Mouse (Mus musculus) erythroblast, embryonic 14.5 days (primary cell): ENCODE measurements around the gene Slc12a8. TPM values are rescaled to one million over a fixed set of nuclear protein-coding genes. Genes with fewer than 3 reads are reported as not detected.
"Not testable (repeated sequence)": the region's sequence is repeated elsewhere in the genome, so short reads cannot be mapped to it uniquely, and the experiment has no call there.

Source experiments
- H3K27me3 ChIP-seq: 2 replicates; pipeline ENCODE4 v1.6.1; 2012; ENCODE audit warnings: inconsistent platforms; ENCODE audit not compliant: control insufficient read depth
- H3K36me3 ChIP-seq: 2 replicates; pipeline ENCODE4 v1.6.1; 2012; ENCODE audit warnings: mild to moderate bottlenecking, inconsistent platforms; ENCODE audit not compliant: control insufficient read depth
- H3K4me1 ChIP-seq: 2 replicates; pipeline ENCODE4 v1.6.1; 2012; ENCODE audit warnings: inconsistent platforms; ENCODE audit not compliant: control insufficient read depth
- H3K4me3 ChIP-seq: replicated peaks from 2 replicates; pipeline ENCODE3; 2012; ENCODE audit warnings: moderate library complexity, mild to moderate bottlenecking, inconsistent platforms
- H3K9me3 ChIP-seq: 2 replicates; pipeline ENCODE4 v1.6.1; 2012; ENCODE audit warnings: low read length, inconsistent platforms, mixed read lengths; ENCODE audit not compliant: control insufficient read depth
- GATA1 ChIP-seq: IDR thresholded peaks from 2 replicates; pipeline ENCODE4 v1.6.1; 2012; ENCODE audit warnings: low read length, inconsistent platforms, mixed read lengths
- TAL1 ChIP-seq: IDR thresholded peaks from 3 replicates; pipeline ENCODE4 v1.6.1; 2012; ENCODE audit warnings: low read length, inconsistent platforms, mixed read lengths
- polyA plus RNA-seq: library from polyadenylated mRNA; stranded (reverse); fragments of >175 nt; gene quantifications from 2 replicates; pipeline ENCODE4 v1.2.3, GENCODE M21; 2012

Slc12a8 gene
- not detected in 2 replicates for polyA plus RNA-seq

- TF ChIP-seq GATA1 (no peak), TAL1 (no peak)
- H3K4me1 ChIP-seq = no peaks in the 10 kb centered on the region; the same call in 1 of the 2 replicates
- no peaks in the 10 kb centered on the region for H3K36me3 ChIP-seq
- peaks cover 18% of the 10 kb centered on the region for H3K27me3 ChIP-seq
- no peak within 1 kb of the TSS for H3K4me3 ChIP-seq
- H3K9me3 ChIP-seq = no peaks in the 10 kb centered on the region
Measured at GRCm38 (mm10) chr16:33516807-33517565, at the start of gene Slc12a8. Slc12a8 (plus strand) TSS chr16:33517328.

DNA sequence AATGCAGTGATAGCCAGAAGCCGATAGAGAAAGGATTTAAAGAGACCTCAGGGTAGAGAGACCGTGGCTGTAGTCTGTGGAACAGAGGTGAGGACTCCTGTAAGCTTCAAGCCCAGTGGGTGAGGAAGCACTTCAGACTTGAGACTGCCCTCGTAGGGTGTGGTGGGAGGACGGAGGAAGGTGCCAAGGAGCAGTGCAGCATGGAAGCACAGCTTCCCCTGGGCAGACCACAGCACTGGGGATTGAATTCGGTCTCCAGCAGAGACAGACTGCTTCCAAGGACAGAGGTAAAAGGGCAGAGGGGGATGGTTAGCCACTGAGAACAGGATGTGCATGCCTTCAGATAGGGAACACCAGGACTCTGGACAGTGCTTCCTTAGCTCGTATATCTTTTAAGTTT is 49.7 kb upstream of the Slc12a8 start:
- Histone ChIP-seq H3K4me1 (no peaks in the 10 kb centered on the region), H3K4me3 (no peak overlapping the region), H3K36me3 (peaks cover 24% of the 10 kb centered on the region), H3K9me3 (no peaks in the 10 kb centered on the region), H3K27me3 (no peaks in the 10 kb centered on the region)
- TF ChIP-seq GATA1 (no peak), TAL1 (no peak)

- TF ChIP-seq GATA1 = no peak
- no peak for TF ChIP-seq TAL1
- H3K4me1 ChIP-seq = no peaks in the 10 kb centered on the region
- no peaks in the 10 kb centered on the region for H3K27me3 ChIP-seq
- H3K36me3 ChIP-seq = peaks cover 29% of the 10 kb centered on the region
- H3K9me3 ChIP-seq = no peaks in the 10 kb centered on the region
- H3K4me3 ChIP-seq = no peak overlapping the region
Measured at GRCm38 (mm10) chr16:33469973-33470372, 47.2 kb upstream of the Slc12a8 start.

- Histone ChIP-seq H3K4me1 (no peaks in the 10 kb centered on the region), H3K9me3 (no peaks in the 10 kb centered on the region), H3K4me3 (no peak overlapping the region), H3K27me3 (no peaks in the 10 kb centered on the region), H3K36me3 (peaks cover 29% of the 10 kb centered on the region)
- TF ChIP-seq GATA1 (no peak), TAL1 (no peak)
Measured at GRCm38 (mm10) chr16:33474381-33474780, 42.7 kb upstream of the Slc12a8 start.

DNA sequence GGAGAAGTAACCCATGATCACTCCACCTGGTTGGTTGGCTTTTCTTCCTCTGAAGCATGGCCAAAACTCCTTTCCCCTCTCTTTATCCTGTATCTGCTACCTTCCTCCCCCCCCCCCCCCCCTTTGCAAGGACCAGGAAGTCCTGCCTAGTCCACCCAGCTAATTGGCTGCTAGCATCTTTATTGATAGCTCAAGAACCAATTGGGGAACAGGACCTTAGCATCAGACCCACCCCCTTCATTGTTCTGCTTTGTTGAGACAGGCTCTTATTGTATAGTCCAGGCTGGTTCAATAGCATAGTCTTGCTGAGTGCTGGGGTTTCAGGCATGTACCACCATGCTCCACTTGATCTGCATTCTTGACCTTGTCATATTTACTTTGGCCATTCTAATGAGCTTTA is 37.2 kb upstream of the Slc12a8 start:
- H3K36me3 ChIP-seq = peaks cover 30% of the 10 kb centered on the region

DNA sequence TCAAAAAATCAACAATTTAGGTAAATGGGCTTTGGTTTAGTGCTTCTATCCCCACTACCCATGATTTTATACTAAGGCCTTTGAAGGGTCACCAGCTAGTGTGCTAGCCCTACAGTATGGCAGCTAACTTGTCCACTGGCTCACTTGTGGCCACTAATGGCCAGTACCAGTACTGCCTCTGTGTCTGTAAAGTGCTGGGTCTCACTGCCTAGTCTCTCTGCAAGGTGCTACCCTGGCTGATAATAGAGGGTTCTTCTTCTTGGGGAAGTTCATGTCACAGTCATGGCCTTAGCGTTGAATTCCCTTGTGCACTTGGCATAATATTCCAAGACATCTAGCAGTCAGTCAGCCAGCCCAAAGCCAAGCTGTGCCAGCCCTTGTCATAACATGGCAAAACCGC is 36.0 kb upstream of the Slc12a8 start:
- peaks cover 28% of the 10 kb centered on the region for H3K36me3 ChIP-seq
- H3K27me3 ChIP-seq = no peaks in the 10 kb centered on the region

More for the DNA sequence above, 37.2 kb upstream of the Slc12a8 start:
- Histone ChIP-seq H3K9me3 (no peaks in the 10 kb centered on the region), H3K4me1 (no peaks in the 10 kb centered on the region), H3K4me3 (no peak overlapping the region), H3K27me3 (no peaks in the 10 kb centered on the region)
- TF ChIP-seq GATA1 (no peak), TAL1 (no peak)

GRCm38 (mm10) chr16:33482309-33482708 is 34.8 kb upstream of the Slc12a8 start:
- H3K9me3 ChIP-seq = no peaks in the 10 kb centered on the region
- H3K4me3 ChIP-seq = no peak overlapping the region
- no peak for TF ChIP-seq TAL1
- TF ChIP-seq GATA1 = no peak
- H3K27me3 ChIP-seq = no peaks in the 10 kb centered on the region
- peaks cover 29% of the 10 kb centered on the region for H3K36me3 ChIP-seq
- no peaks in the 10 kb centered on the region for H3K4me1 ChIP-seq

More for the DNA sequence above, 36.0 kb upstream of the Slc12a8 start:
- no peak overlapping the region for H3K4me3 ChIP-seq
- TF ChIP-seq TAL1 = no peak
- TF ChIP-seq GATA1 = no peak
- H3K9me3 ChIP-seq = no peaks in the 10 kb centered on the region
- no peaks in the 10 kb centered on the region for H3K4me1 ChIP-seq

GRCm38 (mm10) chr16:33487709-33488108 is 29.4 kb upstream of the Slc12a8 start:
- Histone ChIP-seq H3K36me3 (peaks cover 37% of the 10 kb centered on the region), H3K9me3 (no peaks in the 10 kb centered on the region)
- TF ChIP-seq TAL1 (no peak), GATA1 (no peak)

DNA sequence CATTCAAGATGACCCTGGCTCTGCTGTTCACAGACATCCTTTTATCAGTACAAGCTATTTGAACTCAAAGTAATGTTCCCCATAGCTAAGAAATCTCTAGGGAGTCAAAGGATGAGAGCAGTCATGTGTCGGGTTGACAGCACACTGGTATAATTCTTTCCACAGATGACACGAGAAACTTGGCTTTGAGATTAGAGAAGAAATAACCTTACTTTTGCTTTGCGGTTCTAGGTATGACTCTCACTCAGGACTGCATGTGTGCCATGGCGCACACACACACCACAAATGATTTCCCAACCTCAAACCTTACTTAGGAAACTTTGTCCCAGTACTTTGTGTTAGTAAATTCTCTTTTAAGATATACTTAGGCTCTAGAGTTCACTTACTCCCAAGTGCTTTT is 22.8 kb upstream of the Slc12a8 start:
- TF ChIP-seq TAL1 = no peak
- no peak for TF ChIP-seq GATA1

More at GRCm38 (mm10) chr16:33487709-33488108, 29.4 kb upstream of the Slc12a8 start:
- Histone ChIP-seq H3K27me3 (no peaks in the 10 kb centered on the region), H3K4me1 (no peaks in the 10 kb centered on the region), H3K4me3 (no peak overlapping the region)

DNA sequence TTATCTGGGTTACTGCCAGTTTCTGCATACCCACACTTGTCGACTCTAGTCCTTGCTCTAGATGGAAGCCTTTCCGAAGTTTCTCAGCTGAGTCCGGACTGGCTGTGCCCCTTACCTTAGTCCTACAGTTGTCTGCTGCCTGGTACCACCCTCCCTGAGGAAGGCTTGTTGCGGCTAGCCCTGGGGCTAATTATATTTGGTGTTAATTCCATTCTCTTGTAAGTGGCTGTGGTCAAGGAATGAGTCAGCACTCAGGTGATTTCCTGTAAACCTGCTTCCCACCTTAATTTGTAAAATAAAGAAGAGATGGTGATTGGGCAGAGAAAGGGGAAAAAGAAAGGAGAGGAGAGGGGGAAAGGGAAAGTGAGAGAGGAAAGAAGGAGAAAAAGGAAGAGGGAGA is 9.0 kb upstream of the Slc12a8 start:
- Histone ChIP-seq H3K36me3 (peaks cover 3% of the 10 kb centered on the region; the same call in 1 of the 2 replicates), H3K4me1 (no peaks in the 10 kb centered on the region), H3K9me3 (peaks cover 3% of the 10 kb centered on the region; the same call in 1 of the 2 replicates), H3K27me3 (no peaks in the 10 kb centered on the region), H3K4me3 (no peak overlapping the region)
- TF ChIP-seq TAL1 = no peak
- TF ChIP-seq GATA1 = no peak

More for the DNA sequence above, 22.8 kb upstream of the Slc12a8 start:
- peaks cover 46% of the 10 kb centered on the region for H3K36me3 ChIP-seq
- H3K4me3 ChIP-seq = no peak overlapping the region
- no peaks in the 10 kb centered on the region for H3K4me1 ChIP-seq
- no peaks in the 10 kb centered on the region for H3K27me3 ChIP-seq
- no peaks in the 10 kb centered on the region for H3K9me3 ChIP-seq

- not testable (repeated sequence) for H3K36me3 ChIP-seq, H3K27me3 ChIP-seq, H3K4me1 ChIP-seq, H3K4me3 ChIP-seq, H3K9me3 ChIP-seq
Measured at GRCm38 (mm10) chr16:33509231-33509630, 7.9 kb upstream of the Slc12a8 start.

GRCm38 (mm10) chr16:33510856-33511255 is 6.3 kb upstream of the Slc12a8 start:
- not testable (repeated sequence) for H3K9me3 ChIP-seq, H3K27me3 ChIP-seq, H3K36me3 ChIP-seq, H3K4me3 ChIP-seq, H3K4me1 ChIP-seq
